Mouse (Mus musculus) neural tube, embryonic 11.5 days (tissue): ENCODE data around the gene S100a10. TPM values are rescaled to one million over a fixed set of nuclear protein-coding genes. Genes with fewer than 3 reads are reported as not detected.

Experiments
- ATAC-seq: fragments of 200-750 bp; cut with Nextera tagmentation; 2 replicates; pipeline ENCODE4 v1.8.0; 2017; ENCODE audit warnings: moderate number of reproducible peaks, mild to moderate bottlenecking, moderate TSS enrichment, moderate library complexity; ENCODE audit not compliant: insufficient read depth, low FRiP score, low TSS enrichment
- DNase-seq: peaks from one replicate; pipeline ENCODE4 v3.0.0-alpha.2; 2015; ENCODE audit warnings: low spot score
- H3K27ac ChIP-seq: fragments of 300-500 bp; sonication (generic); 2 replicates; pipeline ENCODE4 v1.5.1; 2014; ENCODE audit warnings: low read depth, mild to moderate bottlenecking, low read length
- H3K27me3 ChIP-seq: fragments of 300-500 bp; sonication (generic); 2 replicates; pipeline ENCODE4 v1.6.1; 2014; ENCODE audit warnings: mild to moderate bottlenecking, low read length, mixed read lengths; ENCODE audit not compliant: control insufficient read depth, insufficient read depth
- H3K36me3 ChIP-seq: fragments of 300-500 bp; sonication (generic); 2 replicates; pipeline ENCODE4 v1.6.1; 2014; ENCODE audit warnings: mild to moderate bottlenecking, low read length, moderate library complexity, mixed read lengths; ENCODE audit not compliant: control insufficient read depth, insufficient read depth
- H3K4me1 ChIP-seq: fragments of 300-500 bp; sonication (generic); 2 replicates; pipeline ENCODE4 v1.6.1; 2014; ENCODE audit warnings: low read length, mixed read lengths; ENCODE audit not compliant: control insufficient read depth, insufficient read depth
- H3K4me2 ChIP-seq: fragments of 300-500 bp; sonication (generic); 2 replicates; pipeline ENCODE4 v1.6.1; 2014; ENCODE audit warnings: low read depth, mild to moderate bottlenecking, moderate library complexity
- H3K4me3 ChIP-seq: fragments of 300-500 bp; sonication (generic); 2 replicates; pipeline ENCODE4 v1.5.1; 2014; ENCODE audit warnings: low read depth, low read length
- H3K9ac ChIP-seq: fragments of 300-500 bp; sonication (generic); 2 replicates; pipeline ENCODE4 v1.6.1; 2014; ENCODE audit warnings: mild to moderate bottlenecking, low read length
- H3K9me3 ChIP-seq: fragments of 300-500 bp; sonication (generic); 2 replicates; pipeline ENCODE4 v1.6.1; 2016; ENCODE audit warnings: low read length; ENCODE audit not compliant: control insufficient read depth
- WGBS: fragments of 180-500 bp; shearing (Covaris S2); extraction: QIAGEN DNeasy Blood & Tissue Kit; methylation state at CpG from one replicate; pipeline ENCODE4 v1.1.7; 2014; 5-methylcytosine and 5-hydroxymethylcytosine counted together
- polyA plus RNA-seq: library from polyadenylated mRNA; unstranded; fragments of >200 nt; fragmentation: Nextera tagmentation; extraction: Ambion mirVana; gene quantifications from 2 replicates; pipeline ENCODE4 v1.2.1, GENCODE M21; 2014

The S100a10 gene
- polyA plus RNA-seq, 1 experiment from 2014 or later, result 203 TPM

DNA sequence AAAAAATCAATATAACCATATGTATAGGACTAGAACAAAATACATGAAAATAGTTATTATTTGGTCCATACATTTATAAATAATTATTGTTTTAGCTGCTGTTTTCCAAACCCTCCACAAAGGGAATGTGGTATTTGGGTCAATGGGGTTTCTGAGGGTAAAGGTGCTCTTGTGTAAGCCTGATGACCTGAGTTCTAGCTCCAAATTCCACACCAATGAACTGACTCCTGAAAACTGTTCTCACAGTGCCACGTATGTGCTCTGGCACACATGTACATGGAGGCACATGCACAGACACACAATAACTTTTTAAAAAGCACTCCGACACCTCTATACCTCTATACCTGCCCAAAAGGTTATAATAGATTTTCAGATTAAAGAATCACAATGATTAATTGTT, 1.6 kb upstream of the S100a10 start:
- no peak overlapping the region for H3K4me2 ChIP-seq
- WGBS, result 91% methylated on average over 2 of the region's 2 CpGs
- H3K36me3 ChIP-seq, result no peaks in the 10 kb centered on the region
- H3K27ac ChIP-seq, result no peak overlapping the region
- H3K4me1 ChIP-seq, result no peaks in the 10 kb centered on the region
- H3K4me3 ChIP-seq, result no peak overlapping the region
- no peak overlapping the region for H3K9ac ChIP-seq
- H3K27me3 ChIP-seq, result no peaks in the 10 kb centered on the region
- H3K9me3 ChIP-seq, result no peaks in the 10 kb centered on the region
- DNase-seq (no peak), ATAC-seq (no peak)

GRCm38 (mm10) chr3:93553765-93554378, 1.0 kb upstream of the S100a10 start:
- no peaks in the 10 kb centered on the region for H3K4me1 ChIP-seq
- no peaks in the 10 kb centered on the region for H3K27me3 ChIP-seq
- peak overlapping the region; percentile 9; the same call in 1 of the 2 replicates for H3K4me2 ChIP-seq
- H3K9me3 ChIP-seq, result no peaks in the 10 kb centered on the region
- WGBS, result 69% methylated on average over 9 of the region's 9 CpGs
- H3K4me3 ChIP-seq, result no peak overlapping the region
- H3K9ac ChIP-seq, result no peak overlapping the region
- H3K27ac ChIP-seq, result no peak overlapping the region
- DNase-seq (no peak), ATAC-seq (no peak)
- H3K36me3 ChIP-seq, result no peaks in the 10 kb centered on the region

DNA sequence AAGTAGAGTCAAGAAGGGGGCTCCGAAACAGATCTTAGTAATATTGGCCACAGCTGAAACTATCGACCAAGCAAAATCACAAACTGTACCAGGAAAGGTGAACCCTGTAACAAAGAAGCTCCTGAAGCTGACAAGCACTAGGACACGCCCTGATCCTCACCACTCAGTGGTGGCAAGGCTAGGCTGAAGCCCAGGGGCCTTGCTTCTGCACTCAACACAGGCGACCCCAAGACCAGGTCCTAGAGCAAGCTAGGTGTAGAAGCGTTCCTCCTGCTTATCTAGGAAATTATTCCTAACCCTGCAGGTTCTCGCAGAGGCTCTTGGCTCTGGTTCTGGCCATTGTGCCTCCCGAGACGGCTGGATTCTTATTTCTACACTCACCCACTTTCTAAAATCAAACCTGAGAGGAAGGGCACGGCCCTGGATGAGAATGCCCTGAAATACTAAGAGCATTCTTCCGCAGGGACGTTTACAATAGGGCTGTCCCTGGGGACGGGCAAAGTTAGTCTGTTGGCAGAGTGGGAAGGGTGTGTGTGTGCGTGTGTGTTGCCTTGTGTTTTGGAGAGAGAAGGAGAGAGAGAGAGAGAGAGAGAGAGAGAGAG, 400 bp upstream of the S100a10 start:
- ATAC-seq (peak; percentile 24; the same call in 1 of the 2 replicates), DNase-seq (peak; percentile 48)
- H3K4me3 ChIP-seq, result peak overlapping the region; percentile 52
- no peaks in the 10 kb centered on the region for H3K4me1 ChIP-seq
- H3K27me3 ChIP-seq, result no peaks in the 10 kb centered on the region
- WGBS, result 23% methylated on average over 13 of the region's 13 CpGs
- no peaks in the 10 kb centered on the region for H3K9me3 ChIP-seq
- H3K27ac ChIP-seq, result no peak overlapping the region
- no peaks in the 10 kb centered on the region for H3K36me3 ChIP-seq
- H3K9ac ChIP-seq, result peak overlapping the region; percentile 77
- H3K4me2 ChIP-seq, result peak overlapping the region; percentile 72

DNA sequence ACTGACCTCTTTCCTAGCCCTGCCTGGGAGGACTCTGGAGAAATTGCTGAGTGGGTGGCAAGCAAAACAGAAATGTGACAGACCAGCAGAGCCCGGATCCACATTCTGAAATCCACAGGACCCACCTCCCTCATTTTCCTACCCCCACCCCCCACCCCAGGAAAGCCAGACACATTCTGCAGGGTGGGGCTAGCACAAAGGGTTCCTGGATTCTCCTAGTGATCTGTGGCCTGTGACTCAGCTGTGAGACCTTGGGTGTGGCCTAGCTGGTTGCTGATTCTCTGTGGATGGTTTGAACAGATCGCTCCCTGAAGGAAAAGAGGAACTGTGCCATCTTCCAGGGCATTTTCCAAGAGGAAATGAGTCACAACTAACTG, 986 bp downstream of the S100a10 start:
- 0 out of 2 replicates have a peak overlapping the region, but pooled peaks have one; percentile 3 for H3K27ac ChIP-seq
- H3K36me3 ChIP-seq, result no peaks in the 10 kb centered on the region
- H3K4me2 ChIP-seq, result peak overlapping the region; percentile 72
- DNase-seq (peak; percentile 26), ATAC-seq (peak; percentile 39; the same call in 1 of the 2 replicates)
- no peaks in the 10 kb centered on the region for H3K27me3 ChIP-seq
- no peaks in the 10 kb centered on the region for H3K9me3 ChIP-seq
- H3K4me1 ChIP-seq, result no peaks in the 10 kb centered on the region
- peak overlapping the region; percentile 52 for H3K4me3 ChIP-seq
- WGBS, result 35% methylated on average over 2 of the region's 2 CpGs
- H3K9ac ChIP-seq, result peak overlapping the region; percentile 77; the same call in 1 of the 2 replicates

- H3K27me3 ChIP-seq, result no peaks in the 10 kb centered on the region
- H3K4me1 ChIP-seq, result no peaks in the 10 kb centered on the region
- DNase-seq, result no peak
- H3K4me3 ChIP-seq, result no peak overlapping the region
- H3K27ac ChIP-seq, result no peak overlapping the region
- no peak for ATAC-seq
- H3K9ac ChIP-seq, result no peak overlapping the region
- H3K4me2 ChIP-seq, result peak overlapping the region; percentile 14; the same call in 1 of the 2 replicates
- H3K9me3 ChIP-seq, result no peaks in the 10 kb centered on the region
- WGBS, result 75% methylated on average over 1 of the region's 1 CpGs
- H3K36me3 ChIP-seq, result no peaks in the 10 kb centered on the region
Measured at GRCm38 (mm10) chr3:93556599-93556998, 1.7 kb downstream of the S100a10 start.

DNA sequence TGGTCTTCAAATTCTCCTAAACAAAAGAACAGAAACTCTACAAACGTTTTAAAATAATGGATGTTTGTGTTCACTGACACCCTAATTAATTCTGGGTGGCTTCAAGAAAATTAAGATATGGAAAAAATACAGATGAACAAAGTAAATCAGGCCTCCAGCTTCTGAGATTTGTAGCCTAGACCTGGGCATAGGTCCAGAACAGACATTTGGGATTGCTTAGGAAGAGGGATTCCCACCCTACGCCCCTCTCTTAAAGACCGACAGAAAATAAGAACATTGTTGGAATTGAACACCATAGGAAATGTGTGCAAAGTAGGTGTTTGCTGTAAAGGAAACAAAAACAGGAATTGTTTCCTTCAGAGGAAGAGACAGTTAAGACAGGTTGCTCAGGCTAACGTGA, 2.6 kb downstream of the S100a10 start:
- no peak overlapping the region for H3K9ac ChIP-seq
- no peak overlapping the region for H3K4me3 ChIP-seq
- DNase-seq (no peak), ATAC-seq (no peak)
- no peaks in the 10 kb centered on the region for H3K36me3 ChIP-seq
- no peak overlapping the region for H3K27ac ChIP-seq
- no peaks in the 10 kb centered on the region for H3K4me1 ChIP-seq
- 73% methylated on average over 4 of the region's 4 CpGs for WGBS
- peak overlapping the region; percentile 12; the same call in 1 of the 2 replicates for H3K4me2 ChIP-seq
- no peaks in the 10 kb centered on the region for H3K9me3 ChIP-seq
- no peaks in the 10 kb centered on the region for H3K27me3 ChIP-seq

DNA sequence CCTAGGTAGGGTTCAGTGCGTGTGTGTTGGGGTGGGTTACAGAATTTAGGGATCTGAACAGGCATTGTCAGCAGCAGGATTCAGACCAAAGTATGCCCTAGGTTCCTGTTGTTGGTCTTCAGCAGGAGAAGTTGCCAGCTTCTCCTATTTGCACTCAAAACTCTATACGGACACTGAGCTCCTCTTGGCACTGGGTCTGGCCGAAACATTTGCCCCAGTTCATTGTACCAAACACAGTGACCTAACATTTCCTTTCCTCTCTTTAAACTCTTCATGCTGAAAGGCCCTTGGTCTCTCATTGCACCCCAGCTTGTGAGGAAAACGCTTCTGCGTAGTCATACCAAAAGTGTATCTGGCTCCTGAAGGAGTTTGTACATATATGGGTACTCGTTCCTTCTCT, 5.1 kb downstream of the S100a10 start:
- no peak for ATAC-seq
- no peak for DNase-seq
- H3K4me2 ChIP-seq, result no peak overlapping the region
- H3K9ac ChIP-seq, result no peak overlapping the region
- H3K4me1 ChIP-seq, result no peaks in the 10 kb centered on the region
- no peaks in the 10 kb centered on the region for H3K27me3 ChIP-seq
- H3K4me3 ChIP-seq, result no peak overlapping the region
- no peaks in the 10 kb centered on the region for H3K36me3 ChIP-seq
- H3K27ac ChIP-seq, result no peak overlapping the region
- H3K9me3 ChIP-seq, result no peaks in the 10 kb centered on the region
- WGBS, result 92% methylated on average over 6 of the region's 6 CpGs

DNA sequence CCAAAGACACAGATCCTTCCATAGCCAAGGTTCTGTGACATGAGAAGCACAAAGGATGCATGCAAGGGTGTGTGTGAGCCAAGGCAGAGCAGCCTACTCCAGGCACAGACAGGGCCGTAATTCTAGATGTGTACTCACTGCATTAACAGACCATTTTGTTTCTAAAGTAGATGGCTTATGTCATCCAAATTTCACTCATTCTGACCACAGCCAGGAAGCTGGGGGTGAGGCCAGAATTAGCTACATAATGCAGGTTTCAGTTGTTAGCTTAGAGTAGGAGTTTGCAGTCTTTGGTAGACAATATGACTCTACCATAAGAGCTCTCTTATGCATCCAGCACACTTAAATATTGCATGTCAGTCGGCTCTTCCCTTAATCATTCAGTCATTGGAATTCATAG, 7.5 kb downstream of the S100a10 start:
- ATAC-seq, result no peak
- no peak overlapping the region for H3K27ac ChIP-seq

GRCm38 (mm10) chr3:93563216-93563615, 8.3 kb downstream of the S100a10 start:
- no peak overlapping the region for H3K9ac ChIP-seq
- ATAC-seq (no peak), DNase-seq (no peak)
- no peak overlapping the region for H3K27ac ChIP-seq
- H3K9me3 ChIP-seq, result no peaks in the 10 kb centered on the region
- no peak overlapping the region for H3K4me2 ChIP-seq
- H3K27me3 ChIP-seq, result no peaks in the 10 kb centered on the region
- 87% methylated on average over 4 of the region's 4 CpGs for WGBS
- H3K36me3 ChIP-seq, result no peaks in the 10 kb centered on the region
- no peaks in the 10 kb centered on the region for H3K4me1 ChIP-seq
- no peak overlapping the region for H3K4me3 ChIP-seq

More for the DNA sequence above, 7.5 kb downstream of the S100a10 start:
- H3K27me3 ChIP-seq, result no peaks in the 10 kb centered on the region
- no peaks in the 10 kb centered on the region for H3K9me3 ChIP-seq
- WGBS, result 92% methylated on average over 2 of the region's 2 CpGs
- H3K4me1 ChIP-seq, result no peaks in the 10 kb centered on the region
- H3K4me3 ChIP-seq, result no peak overlapping the region
- no peak overlapping the region for H3K9ac ChIP-seq
- H3K4me2 ChIP-seq, result no peak overlapping the region
- H3K36me3 ChIP-seq, result no peaks in the 10 kb centered on the region
- no peak for DNase-seq
